Mouse (Mus musculus): ENCODE measurements around the gene Zfp511.

GRCm38 (mm10) chr7:140082242-140082678 lies 46.1 kb downstream of the Zfp511 start, which contains the start of gene Caly:
- TF ChIP-seq CTCF (conservative IDR thresholded peaks at IDR 0.05; ENCODE audit: low read length), result peak; percentile 42
- TF ChIP-seq NANOG (IDR thresholded peaks at IDR 0.05; ENCODE audit: borderline replicate concordance, low read length), result no peak
- TF ChIP-seq POU5F1 (IDR thresholded peaks at IDR 0.05; ENCODE audit: borderline replicate concordance, low read length), result no peak
